Mouse (Mus musculus): ENCODE results near the gene Phf23. TPM values are rescaled to one million over a fixed set of nuclear protein-coding genes. Genes with fewer than 3 reads are reported as not detected.

The Phf23 gene
- polyA plus RNA-seq, 1 experiment, result 21.4 TPM

- DNase-seq, result no peak
- Histone ChIP-seq H3K4me1 (ENCODE audit: control insufficient read depth, insufficient read depth, low read length) (peaks cover 9% of the 10 kb centered on the region; the same call in 1 of the 2 replicates), H3K27ac (ENCODE audit: insufficient read depth, low read depth, low read length) (no peak overlapping the region), H3K4me3 (ENCODE audit: insufficient read depth, low read depth, low read length) (no peak overlapping the region), H3K36me3 (ENCODE audit: control insufficient read depth, insufficient read depth, low read length) (peaks cover 3% of the 10 kb centered on the region), H3K27me3 (replicated peaks; ENCODE audit: control insufficient read depth, insufficient read depth, low read length) (no peaks in the 10 kb centered on the region)
- 20% methylated on average over 5 of the region's 5 CpGs for WGBS
- TF ChIP-seq CTCF (conservative IDR thresholded peaks at IDR 0.05; ENCODE audit: insufficient read depth, insufficient read length, low read depth, low read length), result no peak
- TF ChIP-seq POLR2A (IDR thresholded peaks at IDR 0.05; ENCODE audit: low read depth, low read length), result no peak
Observed at GRCm38 (mm10) chr11:69982877-69983276, 12.7 kb upstream of the Phf23 start.

- Histone ChIP-seq H3K4me3 (ENCODE audit: insufficient read depth, low read depth, low read length) (no peak overlapping the region), H3K36me3 (ENCODE audit: control insufficient read depth, insufficient read depth, low read length) (peaks cover 3% of the 10 kb centered on the region), H3K27ac (ENCODE audit: insufficient read depth, low read depth, low read length) (no peak overlapping the region), H3K27me3 (replicated peaks; ENCODE audit: control insufficient read depth, insufficient read depth, low read length) (no peaks in the 10 kb centered on the region), H3K4me1 (ENCODE audit: control insufficient read depth, insufficient read depth, low read length) (peaks cover 9% of the 10 kb centered on the region; the same call in 1 of the 2 replicates)
- no peak for TF ChIP-seq POLR2A (IDR thresholded peaks at IDR 0.05; ENCODE audit: low read depth, low read length)
- no peak for TF ChIP-seq CTCF (conservative IDR thresholded peaks at IDR 0.05; ENCODE audit: insufficient read depth, insufficient read length, low read depth, low read length)
- WGBS, result 65% methylated on average over 4 of the region's 4 CpGs
- DNase-seq, result no peak
Observed at GRCm38 (mm10) chr11:69983377-69983776, 12.2 kb upstream of the Phf23 start.

GRCm38 (mm10) chr11:69984431-69984830 is 11.1 kb upstream of the Phf23 start:
- WGBS, result 90% methylated on average over 8 of the region's 8 CpGs
- DNase-seq, result no peak
- no peak for TF ChIP-seq POLR2A (IDR thresholded peaks at IDR 0.05; ENCODE audit: low read depth, low read length)
- TF ChIP-seq CTCF (conservative IDR thresholded peaks at IDR 0.05; ENCODE audit: insufficient read depth, insufficient read length, low read depth, low read length), result no peak
- Histone ChIP-seq H3K27me3 (replicated peaks; ENCODE audit: control insufficient read depth, insufficient read depth, low read length) (no peaks in the 10 kb centered on the region), H3K27ac (ENCODE audit: insufficient read depth, low read depth, low read length) (no peak overlapping the region), H3K4me3 (ENCODE audit: insufficient read depth, low read depth, low read length) (no peak overlapping the region), H3K4me1 (ENCODE audit: control insufficient read depth, insufficient read depth, low read length) (peaks cover 9% of the 10 kb centered on the region; the same call in 1 of the 2 replicates), H3K36me3 (ENCODE audit: control insufficient read depth, insufficient read depth, low read length) (peaks cover 3% of the 10 kb centered on the region)

GRCm38 (mm10) chr11:69989949-69990348 is 5.6 kb upstream of the Phf23 start:
- Histone ChIP-seq H3K27me3 (replicated peaks; ENCODE audit: control insufficient read depth, insufficient read depth, low read length) (no peaks in the 10 kb centered on the region), H3K4me3 (ENCODE audit: insufficient read depth, low read depth, low read length) (no peak overlapping the region), H3K27ac (ENCODE audit: insufficient read depth, low read depth, low read length) (no peak overlapping the region), H3K36me3 (ENCODE audit: control insufficient read depth, insufficient read depth, low read length) (peaks cover 4% of the 10 kb centered on the region), H3K4me1 (ENCODE audit: control insufficient read depth, insufficient read depth, low read length) (peaks cover 3% of the 10 kb centered on the region; the same call in 1 of the 2 replicates)
- 84% methylated on average over 8 of the region's 8 CpGs for WGBS
- no peak for DNase-seq
- no peak for TF ChIP-seq CTCF (conservative IDR thresholded peaks at IDR 0.05; ENCODE audit: insufficient read depth, insufficient read length, low read depth, low read length)
- TF ChIP-seq POLR2A (IDR thresholded peaks at IDR 0.05; ENCODE audit: low read depth, low read length), result no peak

GRCm38 (mm10) chr11:69990850-69991691 is 4.5 kb upstream of the Phf23 start, which contains the start of gene Gabarap:
Gene Gabarap (plus strand): TSS chr11:69991143.
- Histone ChIP-seq H3K4me3 (ENCODE audit: insufficient read depth, low read depth, low read length) (peak within 1 kb of the TSS; percentile 96), H3K4me1 (ENCODE audit: control insufficient read depth, insufficient read depth, low read length) (peaks cover 3% of the 10 kb centered on the region; the same call in 1 of the 2 replicates), H3K27ac (ENCODE audit: insufficient read depth, low read depth, low read length) (peak within 1 kb of the TSS; percentile 100), H3K27me3 (replicated peaks; ENCODE audit: control insufficient read depth, insufficient read depth, low read length) (no peaks in the 10 kb centered on the region), H3K36me3 (ENCODE audit: control insufficient read depth, insufficient read depth, low read length) (peaks cover 4% of the 10 kb centered on the region)
- TF ChIP-seq CTCF (conservative IDR thresholded peaks at IDR 0.05; ENCODE audit: insufficient read depth, insufficient read length, low read depth, low read length), result no peak
- TF ChIP-seq POLR2A (IDR thresholded peaks at IDR 0.05; ENCODE audit: low read depth, low read length), result peak; percentile 58
- WGBS, result under 1% methylated on average over 40 of the region's 40 CpGs
- DNase-seq, result peak; percentile 99

GRCm38 (mm10) chr11:69991711-69992110 is 3.9 kb upstream of the Phf23 start:
- peak overlapping the region; percentile 96 for H3K4me3 ChIP-seq (ENCODE audit: insufficient read depth, low read depth, low read length)
- no peak for TF ChIP-seq CTCF (conservative IDR thresholded peaks at IDR 0.05; ENCODE audit: insufficient read depth, insufficient read length, low read depth, low read length)
- no peak for TF ChIP-seq POLR2A (IDR thresholded peaks at IDR 0.05; ENCODE audit: low read depth, low read length)
- 1% methylated on average over 15 of the region's 15 CpGs for whole genome bisulfite sequencing
- H3K4me1 ChIP-seq (ENCODE audit: control insufficient read depth, insufficient read depth, low read length), result peaks cover 3% of the 10 kb centered on the region; the same call in 1 of the 2 replicates
- peaks cover 2% of the 10 kb centered on the region; the same call in 1 of the 2 replicates for H3K36me3 ChIP-seq (ENCODE audit: control insufficient read depth, insufficient read depth, low read length)
- DNase-seq, result no peak
- H3K27me3 ChIP-seq (replicated peaks; ENCODE audit: control insufficient read depth, insufficient read depth, low read length), result no peaks in the 10 kb centered on the region
- H3K27ac ChIP-seq (ENCODE audit: insufficient read depth, low read depth, low read length), result peak overlapping the region; percentile 88

GRCm38 (mm10) chr11:69992396-69992795 is 3.2 kb upstream of the Phf23 start:
- TF ChIP-seq CTCF (conservative IDR thresholded peaks at IDR 0.05; ENCODE audit: insufficient read depth, insufficient read length, low read depth, low read length) (no peak), POLR2A (IDR thresholded peaks at IDR 0.05; ENCODE audit: low read depth, low read length) (no peak)
- Histone ChIP-seq H3K27ac (ENCODE audit: insufficient read depth, low read depth, low read length) (no peak overlapping the region; the same call in 1 of the 2 replicates), H3K36me3 (ENCODE audit: control insufficient read depth, insufficient read depth, low read length) (peaks cover 2% of the 10 kb centered on the region; the same call in 1 of the 2 replicates), H3K4me3 (ENCODE audit: insufficient read depth, low read depth, low read length) (peak overlapping the region; percentile 47), H3K4me1 (ENCODE audit: control insufficient read depth, insufficient read depth, low read length) (peaks cover 3% of the 10 kb centered on the region; the same call in 1 of the 2 replicates), H3K27me3 (replicated peaks; ENCODE audit: control insufficient read depth, insufficient read depth, low read length) (no peaks in the 10 kb centered on the region)
- 31% methylated on average over 10 of the region's 10 CpGs for WGBS
- DNase-seq, result peak; percentile 63
